Mouse (Mus musculus) limb, embryonic 15.5 days (tissue): ENCODE measurements around the gene Pde4c. TPM values are rescaled to one million over a fixed set of nuclear protein-coding genes. Genes with fewer than 3 reads are reported as not detected.

ENCODE experiments used
- ATAC-seq: fragments of 200-750 bp; cut with Nextera tagmentation; 2 replicates; pipeline ENCODE4 v1.8.0; 2017; ENCODE audit warnings: low read depth, moderate TSS enrichment; ENCODE audit not compliant: insufficient number of reproducible peaks, low FRiP score, low TSS enrichment
- H3K27ac ChIP-seq: fragments of 300-500 bp; sonication (generic); 2 replicates; pipeline ENCODE4 v1.5.1; 2015; ENCODE audit warnings: moderate library complexity, mild to moderate bottlenecking, inconsistent platforms
- H3K27me3 ChIP-seq: fragments of 300-500 bp; sonication (generic); 2 replicates; pipeline ENCODE4 v1.6.1; 2015; ENCODE audit warnings: inconsistent platforms
- H3K36me3 ChIP-seq: fragments of 300-500 bp; sonication (generic); 2 replicates; pipeline ENCODE4 v1.6.1; 2015; ENCODE audit warnings: inconsistent platforms
- H3K4me1 ChIP-seq: fragments of 300-500 bp; sonication (generic); 2 replicates; pipeline ENCODE4 v1.6.1; 2015; ENCODE audit warnings: inconsistent platforms
- H3K4me2 ChIP-seq: fragments of 300-500 bp; sonication (generic); 2 replicates; pipeline ENCODE4 v1.6.1; 2015; ENCODE audit warnings: mild to moderate bottlenecking, inconsistent platforms
- H3K4me3 ChIP-seq: fragments of 300-500 bp; sonication (generic); 2 replicates; pipeline ENCODE4 v1.5.1; 2015; ENCODE audit warnings: mild to moderate bottlenecking, inconsistent platforms
- H3K9ac ChIP-seq: fragments of 300-500 bp; sonication (generic); 2 replicates; pipeline ENCODE4 v1.6.1; 2015; ENCODE audit warnings: inconsistent platforms
- H3K9me3 ChIP-seq: fragments of 300-500 bp; sonication (generic); 2 replicates; pipeline ENCODE4 v1.6.1; 2016; ENCODE audit warnings: inconsistent platforms
- WGBS: fragments of 180-500 bp; shearing (Covaris S2); methylation state at CpG from one replicate; pipeline ENCODE4 v1.1.7; 2015; 5-methylcytosine and 5-hydroxymethylcytosine counted together
- polyA plus RNA-seq: library from polyadenylated mRNA; unstranded; fragments of >200 nt; fragmentation: Nextera tagmentation; extraction: Ambion mirVana; gene quantifications from 2 replicates; pipeline ENCODE4 v1.2.1, GENCODE M21; 2015

Pde4c gene
- 0.05 and 0.16 TPM in 2 replicates for polyA plus RNA-seq

- Histone ChIP-seq H3K9me3 (no peaks in the 10 kb centered on the region), H3K27ac (no peak within 1 kb of the TSS), H3K4me2 (no peak within 1 kb of the TSS), H3K9ac (no peak within 1 kb of the TSS), H3K36me3 (no peaks in the 10 kb centered on the region), H3K4me3 (no peak within 1 kb of the TSS), H3K4me1 (no peaks in the 10 kb centered on the region), H3K27me3 (peaks cover 27% of the 10 kb centered on the region)
- no peak for ATAC-seq
- 62% methylated on average over 7 of the region's 7 CpGs for WGBS
These were observed at the start of gene Pde4c for GRCm38 (mm10) chr8:70723486-70724210. Gene Pde4c (plus strand): TSS chr8:70723720.

- peak overlapping the region; percentile 69 for H3K4me3 ChIP-seq
- H3K4me2 ChIP-seq: peak overlapping the region; percentile 61
- WGBS: 90% methylated on average over 3 of the region's 3 CpGs
- H3K36me3 ChIP-seq: peaks cover 24% of the 10 kb centered on the region
- ATAC-seq: no peak
- peak overlapping the region; percentile 50 for H3K9ac ChIP-seq
- no peaks in the 10 kb centered on the region for H3K9me3 ChIP-seq
- H3K27ac ChIP-seq: peak overlapping the region; percentile 97
- H3K4me1 ChIP-seq: peaks cover 18% of the 10 kb centered on the region
- no peaks in the 10 kb centered on the region for H3K27me3 ChIP-seq
These were observed 49.4 kb upstream of the Pde4c start for GRCm38 (mm10) chr8:70674109-70674508.

- H3K27ac ChIP-seq: no peak overlapping the region; the same call in none of the 2 replicates
- peaks cover 18% of the 10 kb centered on the region for H3K4me1 ChIP-seq
- H3K4me2 ChIP-seq: no peak overlapping the region
- ATAC-seq: no peak
- peaks cover 30% of the 10 kb centered on the region for H3K36me3 ChIP-seq
- WGBS: 73% methylated on average over 4 of the region's 4 CpGs
- no peak overlapping the region; the same call in 1 of the 2 replicates for H3K4me3 ChIP-seq
- H3K9ac ChIP-seq: peak overlapping the region; percentile 17; the same call in 1 of the 2 replicates
- H3K9me3 ChIP-seq: no peaks in the 10 kb centered on the region
- no peaks in the 10 kb centered on the region for H3K27me3 ChIP-seq
These were observed 48.8 kb upstream of the Pde4c start for GRCm38 (mm10) chr8:70674716-70675115.

GRCm38 (mm10) chr8:70675336-70675735 lies 48.2 kb upstream of the Pde4c start:
- Histone ChIP-seq H3K9ac (no peak overlapping the region), H3K27me3 (no peaks in the 10 kb centered on the region), H3K4me1 (peaks cover 18% of the 10 kb centered on the region), H3K9me3 (no peaks in the 10 kb centered on the region), H3K4me3 (no peak overlapping the region), H3K27ac (no peak overlapping the region), H3K4me2 (no peak overlapping the region), H3K36me3 (peaks cover 36% of the 10 kb centered on the region)
- ATAC-seq: no peak
- WGBS: 75% methylated on average over 1 of the region's 1 CpGs

DNA sequence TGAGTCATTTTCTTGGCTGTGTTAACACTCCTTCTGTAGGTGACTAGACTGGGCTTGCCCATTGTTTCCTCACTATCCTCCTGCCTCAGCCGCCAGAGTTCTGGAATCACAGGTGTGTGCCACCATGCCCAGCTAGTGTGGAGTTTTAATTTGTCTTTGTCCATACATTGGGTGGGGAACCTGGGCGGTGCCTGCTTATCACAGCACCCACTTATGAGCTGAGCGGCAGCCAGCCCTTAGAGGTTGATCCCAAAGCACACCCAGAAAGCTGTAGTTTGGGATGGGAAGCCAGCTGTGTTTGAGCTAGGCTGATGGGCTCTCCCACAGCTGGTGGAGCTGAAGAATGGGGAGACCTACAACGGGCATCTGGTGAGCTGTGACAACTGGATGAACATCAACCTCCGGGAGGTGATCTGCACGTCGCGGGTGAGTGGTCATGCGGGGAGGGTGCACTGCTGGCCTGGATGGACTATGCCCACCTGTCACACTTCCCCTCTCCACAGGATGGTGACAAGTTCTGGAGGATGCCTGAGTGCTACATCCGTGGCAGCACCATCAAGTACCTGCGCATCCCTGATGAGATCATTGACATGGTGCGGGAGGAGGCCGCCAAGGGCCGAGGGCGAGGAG lies 46.0 kb upstream of the Pde4c start:
- Histone ChIP-seq H3K4me2 (no peak overlapping the region), H3K4me3 (no peak overlapping the region), H3K27ac (no peak overlapping the region), H3K4me1 (peaks cover 29% of the 10 kb centered on the region), H3K36me3 (peaks cover 36% of the 10 kb centered on the region), H3K27me3 (no peaks in the 10 kb centered on the region), H3K9ac (no peak overlapping the region), H3K9me3 (no peaks in the 10 kb centered on the region)
- 93% methylated on average over 15 of the region's 15 CpGs for WGBS
- ATAC-seq: no peak

- ATAC-seq: no peak
- Histone ChIP-seq H3K4me3 (no peak overlapping the region), H3K9ac (no peak overlapping the region), H3K4me1 (peaks cover 28% of the 10 kb centered on the region), H3K27ac (no peak overlapping the region), H3K4me2 (no peak overlapping the region), H3K27me3 (no peaks in the 10 kb centered on the region), H3K9me3 (no peaks in the 10 kb centered on the region), H3K36me3 (peaks cover 36% of the 10 kb centered on the region)
These were observed 44.8 kb upstream of the Pde4c start for GRCm38 (mm10) chr8:70678679-70679078.

DNA sequence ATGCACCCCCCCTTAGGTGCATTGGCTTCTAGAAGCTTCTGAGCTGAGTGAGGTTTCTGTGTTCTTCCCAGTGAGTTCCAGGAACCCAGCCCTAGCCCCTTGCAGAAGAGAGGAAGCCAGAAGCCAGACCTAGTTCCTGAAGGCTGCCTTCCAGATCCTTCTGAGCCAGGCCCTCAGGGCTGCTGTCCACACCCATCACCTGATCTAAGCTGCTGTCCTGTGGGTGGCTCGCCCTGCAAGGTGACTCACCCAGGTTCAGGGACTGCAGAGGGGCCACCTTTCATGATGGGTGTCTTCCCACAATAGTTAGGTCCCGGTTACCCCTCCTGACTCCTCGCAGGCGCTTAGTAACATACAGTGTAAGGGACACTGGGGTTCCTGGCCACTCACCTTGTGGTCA lies 44.1 kb upstream of the Pde4c start:
- 87% methylated on average over 4 of the region's 4 CpGs for WGBS
- no peak for ATAC-seq
- Histone ChIP-seq H3K9ac (no peak overlapping the region), H3K27ac (no peak overlapping the region), H3K36me3 (peaks cover 36% of the 10 kb centered on the region), H3K9me3 (no peaks in the 10 kb centered on the region), H3K4me1 (peaks cover 21% of the 10 kb centered on the region), H3K4me3 (no peak overlapping the region), H3K4me2 (no peak overlapping the region), H3K27me3 (no peaks in the 10 kb centered on the region)

DNA sequence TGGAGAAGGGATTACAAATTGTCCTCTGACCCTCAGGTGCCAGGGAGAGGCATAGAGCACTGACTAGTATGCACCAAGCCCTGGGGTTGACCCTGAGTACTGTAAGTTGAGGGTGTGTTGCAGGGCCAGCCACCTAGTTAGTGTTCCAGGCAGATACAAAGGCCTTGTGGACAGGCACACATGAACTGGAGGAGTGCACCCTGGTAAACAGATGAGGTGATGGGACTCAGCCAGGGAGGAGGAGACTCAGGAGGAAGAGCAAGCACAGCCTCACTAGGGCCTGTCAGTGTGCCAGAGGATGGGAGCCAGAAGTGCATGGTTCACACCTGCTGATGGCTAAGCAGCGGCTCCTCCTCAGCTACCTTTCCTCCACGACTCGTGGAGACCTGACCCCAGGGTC lies 43.5 kb upstream of the Pde4c start:
- no peak for ATAC-seq
- WGBS: 77% methylated on average over 3 of the region's 3 CpGs
- H3K27ac ChIP-seq: no peak overlapping the region; the same call in 1 of the 2 replicates
- H3K27me3 ChIP-seq: no peaks in the 10 kb centered on the region
- H3K4me2 ChIP-seq: no peak overlapping the region
- H3K9ac ChIP-seq: no peak overlapping the region
- no peaks in the 10 kb centered on the region for H3K9me3 ChIP-seq
- H3K4me1 ChIP-seq: peaks cover 15% of the 10 kb centered on the region
- H3K4me3 ChIP-seq: no peak overlapping the region
- H3K36me3 ChIP-seq: peaks cover 36% of the 10 kb centered on the region

GRCm38 (mm10) chr8:70681410-70681809 lies 42.1 kb upstream of the Pde4c start:
- no peak for ATAC-seq
- peaks cover 15% of the 10 kb centered on the region for H3K4me1 ChIP-seq
- H3K9me3 ChIP-seq: no peaks in the 10 kb centered on the region
- 0 out of 2 replicates have a peak overlapping the region, but pooled peaks have one; percentile 80 for H3K27ac ChIP-seq
- H3K27me3 ChIP-seq: no peaks in the 10 kb centered on the region
- 57% methylated on average over 3 of the region's 3 CpGs for WGBS
- no peak overlapping the region for H3K4me2 ChIP-seq
- peaks cover 32% of the 10 kb centered on the region for H3K36me3 ChIP-seq
- no peak overlapping the region for H3K4me3 ChIP-seq
- H3K9ac ChIP-seq: no peak overlapping the region

- H3K9me3 ChIP-seq: no peaks in the 10 kb centered on the region
- 0 out of 2 replicates have a peak overlapping the region, but pooled peaks have one; percentile 14 for H3K9ac ChIP-seq
- 3% methylated on average over 19 of the region's 19 CpGs for WGBS
- H3K4me2 ChIP-seq: peak overlapping the region; percentile 33
- no peaks in the 10 kb centered on the region for H3K27me3 ChIP-seq
- H3K27ac ChIP-seq: peak overlapping the region; percentile 80
- H3K4me3 ChIP-seq: no peak overlapping the region
- peaks cover 15% of the 10 kb centered on the region for H3K4me1 ChIP-seq
- ATAC-seq: peak; percentile 56
- H3K36me3 ChIP-seq: peaks cover 31% of the 10 kb centered on the region
These were observed 41.3 kb upstream of the Pde4c start for GRCm38 (mm10) chr8:70682193-70682592.

GRCm38 (mm10) chr8:70682692-70683091 lies 40.8 kb upstream of the Pde4c start:
- 61% methylated on average over 3 of the region's 3 CpGs for WGBS
- no peaks in the 10 kb centered on the region for H3K9me3 ChIP-seq
- peaks cover 20% of the 10 kb centered on the region for H3K4me1 ChIP-seq
- peak overlapping the region; percentile 80 for H3K27ac ChIP-seq
- peaks cover 26% of the 10 kb centered on the region for H3K36me3 ChIP-seq
- H3K9ac ChIP-seq: no peak overlapping the region
- ATAC-seq: no peak
- peak overlapping the region; percentile 33 for H3K4me2 ChIP-seq
- no peak overlapping the region for H3K4me3 ChIP-seq
- H3K27me3 ChIP-seq: no peaks in the 10 kb centered on the region

GRCm38 (mm10) chr8:70684291-70684690 lies 39.2 kb upstream of the Pde4c start:
- H3K4me1 ChIP-seq: peaks cover 28% of the 10 kb centered on the region
- 45% methylated on average over 7 of the region's 7 CpGs for WGBS
- no peaks in the 10 kb centered on the region for H3K9me3 ChIP-seq
- no peaks in the 10 kb centered on the region for H3K27me3 ChIP-seq
- no peak overlapping the region for H3K9ac ChIP-seq
- no peak overlapping the region for H3K4me2 ChIP-seq
- peaks cover 10% of the 10 kb centered on the region for H3K36me3 ChIP-seq
- no peak for ATAC-seq
- no peak overlapping the region for H3K27ac ChIP-seq
- H3K4me3 ChIP-seq: no peak overlapping the region
